Mouse (Mus musculus): ENCODE results near the gene Rpl41.

- TF ChIP-seq CTCF (IDR thresholded peaks at IDR 0.05; ENCODE audit: low read depth) (no peak), EP300 (IDR thresholded peaks at IDR 0.05; ENCODE audit: low read depth) (no peak)
Observed at GRCm38 (mm10) chr10:128508260-128508659, 40.8 kb downstream of the Rpl41 start.
